Mouse (Mus musculus) limb, embryonic 14.5 days (tissue): ENCODE measurements around the gene Ttll1. TPM values are rescaled to one million over a fixed set of nuclear protein-coding genes. Genes with fewer than 3 reads are reported as not detected.

Experiments
- ATAC-seq: fragments of 200-750 bp; cut with Nextera tagmentation; 2 replicates; pipeline ENCODE4 v1.8.0; 2017; ENCODE audit warnings: low read depth, moderate number of reproducible peaks, moderate TSS enrichment; ENCODE audit not compliant: low FRiP score
- DNase-seq: peaks from one replicate; pipeline ENCODE4 v3.0.0-alpha.2; 2015; ENCODE audit warnings: low spot score
- H3K27ac ChIP-seq: fragments of 300-500 bp; sonication (generic); replicated peaks from 2 replicates; pipeline ENCODE4 v1.5.1; 2014; ENCODE audit warnings: low read depth, mild to moderate bottlenecking, low read length, moderate library complexity, mixed read lengths
- H3K27me3 ChIP-seq: fragments of 300-500 bp; sonication (generic); 2 replicates; pipeline ENCODE4 v1.6.1; 2014; ENCODE audit warnings: low read length, mixed read lengths; ENCODE audit not compliant: control insufficient read depth, insufficient read depth
- H3K36me3 ChIP-seq: fragments of 300-500 bp; sonication (generic); 2 replicates; pipeline ENCODE4 v1.6.1; 2014; ENCODE audit warnings: mild to moderate bottlenecking, low read length, moderate library complexity, mixed read lengths; ENCODE audit not compliant: control insufficient read depth, insufficient read depth
- H3K4me1 ChIP-seq: fragments of 300-500 bp; sonication (generic); 2 replicates; pipeline ENCODE4 v1.6.1; 2014; ENCODE audit warnings: antibody characterized with exemption, low read length, mixed read lengths; ENCODE audit not compliant: control insufficient read depth, insufficient read depth
- H3K4me2 ChIP-seq: fragments of 300-500 bp; sonication (generic); replicated peaks from 2 replicates; pipeline ENCODE4 v1.6.1; 2014; ENCODE audit warnings: low read depth, mild to moderate bottlenecking, low read length, moderate library complexity; ENCODE audit not compliant: severe bottlenecking
- H3K4me3 ChIP-seq: fragments of 300-500 bp; sonication (generic); replicated peaks from 2 replicates; pipeline ENCODE4 v1.5.1; 2014; ENCODE audit warnings: low read length
- H3K9ac ChIP-seq: fragments of 300-500 bp; sonication (generic); 2 replicates; pipeline ENCODE4 v1.6.1; 2014; ENCODE audit warnings: mild to moderate bottlenecking, low read depth, low read length, moderate library complexity; ENCODE audit not compliant: severe bottlenecking
- H3K9me3 ChIP-seq: fragments of 300-500 bp; sonication (generic); 2 replicates; pipeline ENCODE4 v1.6.1; 2016; ENCODE audit warnings: low read length; ENCODE audit not compliant: control insufficient read depth
- POLR2A ChIP-seq: fragments of 200-500 bp; IDR thresholded peaks from 2 replicates; pipeline ENCODE4 v1.8.0; 2012; ENCODE audit warnings: inconsistent platforms, mild to moderate bottlenecking, moderate library complexity, borderline replicate concordance; ENCODE audit not compliant: insufficient read depth, insufficient read length; ENCODE audit errors: extremely low read depth
- WGBS: fragments of 180-500 bp; shearing (Covaris S2); extraction: QIAGEN DNeasy Blood & Tissue Kit; methylation state at CpG from one replicate; pipeline ENCODE4 v1.1.7; 2014; 5-methylcytosine and 5-hydroxymethylcytosine counted together
- polyA plus RNA-seq, 2 experiments: library from polyadenylated mRNA; depleted of rRNA in 1 of 2; stranded (reverse) in 1 of 2; unstranded in 1 of 2; fragments of >200 nt; fragmentation: Nextera tagmentation in 1 of 2; extraction: Ambion mirVana in 1 of 2; gene quantifications; 2 replicates each; pipeline versions ENCODE4 v1.2.1 to v1.2.3; 2012 to 2014

Gene Ttll1
- polyA plus RNA-seq, 2 experiments = 9.0 to 13.0 TPM

DNA sequence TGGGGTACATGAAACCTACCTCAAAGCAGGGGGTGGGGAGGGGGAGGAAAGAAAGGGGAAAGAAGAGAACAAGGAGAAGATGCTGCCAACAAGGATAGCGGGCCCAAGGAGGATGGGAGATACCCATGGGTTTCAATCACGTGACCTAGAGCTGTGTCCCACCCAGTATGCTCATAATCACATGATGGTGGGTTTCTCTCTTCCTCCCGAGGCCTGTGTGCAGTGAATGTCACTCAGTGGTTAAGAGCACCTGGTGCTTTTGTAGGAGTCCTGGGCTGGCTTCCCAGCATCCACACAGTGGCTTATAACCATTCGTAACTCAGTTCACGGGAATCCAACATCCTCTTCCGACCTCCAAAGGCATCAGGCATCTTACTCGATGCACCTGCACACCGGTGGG lies 40.2 kb downstream of the Ttll1 start:
- no peak for TF ChIP-seq POLR2A
- Histone ChIP-seq H3K4me2 (no peak overlapping the region), H3K9me3 (no peaks in the 10 kb centered on the region), H3K4me3 (no peak overlapping the region), H3K9ac (no peak overlapping the region), H3K27me3 (no peaks in the 10 kb centered on the region), H3K4me1 (peaks cover 11% of the 10 kb centered on the region), H3K27ac (no peak overlapping the region), H3K36me3 (no peaks in the 10 kb centered on the region)
- DNase-seq (no peak), ATAC-seq (no peak)
- WGBS = 76% methylated on average over 8 of the region's 8 CpGs

DNA sequence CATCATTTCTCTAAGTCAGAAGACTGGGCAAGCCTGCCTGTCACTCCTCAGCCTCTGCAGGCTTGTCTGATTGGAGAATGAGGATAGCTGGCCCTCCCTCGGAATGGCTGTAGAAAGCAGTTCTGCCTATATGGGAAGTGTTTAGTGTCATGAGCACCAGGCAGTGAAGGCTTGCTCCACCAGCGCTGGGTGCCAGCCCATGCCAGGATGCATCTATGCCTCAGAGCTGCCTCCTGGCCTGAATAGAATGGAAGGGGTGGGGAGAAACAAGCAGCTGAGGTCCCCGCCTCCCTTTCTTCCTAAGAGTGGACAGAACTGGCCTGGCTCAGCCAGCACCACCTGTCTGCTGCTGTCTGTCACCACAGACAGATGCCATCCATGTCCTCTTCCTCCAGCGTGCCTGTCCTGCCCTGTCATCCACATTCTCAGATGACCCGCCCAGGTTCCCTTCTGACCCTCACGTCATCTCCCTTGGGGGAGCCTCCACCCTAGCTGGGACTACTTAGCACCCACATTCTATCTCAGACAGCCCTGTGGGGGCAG lies 41.3 kb downstream of the Ttll1 start:
- Histone ChIP-seq H3K4me3 (no peak overlapping the region), H3K9me3 (no peaks in the 10 kb centered on the region), H3K4me2 (no peak overlapping the region), H3K4me1 (peaks cover 6% of the 10 kb centered on the region), H3K9ac (no peak overlapping the region), H3K36me3 (no peaks in the 10 kb centered on the region), H3K27me3 (no peaks in the 10 kb centered on the region), H3K27ac (no peak overlapping the region)
- 62% methylated on average over 6 of the region's 6 CpGs for WGBS
- DNase-seq = peak; percentile 22
- no peak for ATAC-seq
- no peak for TF ChIP-seq POLR2A

DNA sequence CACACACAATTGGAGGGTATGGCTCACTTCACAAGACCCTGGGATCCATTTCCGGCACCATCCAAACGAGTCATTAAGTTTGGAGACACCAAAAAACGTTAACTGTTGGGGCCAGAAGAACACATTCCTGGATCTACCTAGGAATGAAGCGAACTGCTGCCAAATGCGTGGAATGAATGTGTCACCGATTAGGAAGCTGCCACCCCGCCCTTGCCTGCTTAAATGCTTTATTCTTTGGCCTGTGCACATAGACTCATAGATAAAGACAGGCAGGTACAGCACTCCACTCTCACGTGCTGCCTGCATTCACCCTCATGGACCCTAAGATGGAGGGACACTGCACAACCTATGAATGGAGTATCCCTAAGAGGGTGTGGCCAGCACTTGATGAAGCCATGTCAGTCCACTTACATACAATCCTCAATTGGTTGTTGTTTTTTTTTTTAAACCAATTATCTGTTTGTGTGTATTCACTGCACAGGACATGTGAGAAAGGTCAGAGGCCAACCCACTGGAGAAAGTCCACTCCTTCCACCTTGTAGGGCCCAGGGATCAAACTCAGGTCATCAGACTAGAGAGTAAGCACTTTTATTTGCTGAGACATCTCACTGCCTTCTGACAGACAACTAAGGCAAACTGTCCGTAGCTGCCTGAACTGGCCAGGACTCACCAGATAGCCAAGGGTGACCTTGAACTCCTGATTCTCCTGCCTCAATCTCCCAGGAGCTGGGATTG lies 43.3 kb downstream of the Ttll1 start:
- Histone ChIP-seq H3K9ac (no peak overlapping the region), H3K9me3 (no peaks in the 10 kb centered on the region), H3K36me3 (no peaks in the 10 kb centered on the region), H3K4me1 (peaks cover 11% of the 10 kb centered on the region), H3K27me3 (no peaks in the 10 kb centered on the region), H3K4me3 (no peak overlapping the region), H3K27ac (no peak overlapping the region), H3K4me2 (no peak overlapping the region)
- no peak for DNase-seq
- ATAC-seq = no peak
- no peak for TF ChIP-seq POLR2A
- 84% methylated on average over 9 of the region's 9 CpGs for whole genome bisulfite sequencing

DNA sequence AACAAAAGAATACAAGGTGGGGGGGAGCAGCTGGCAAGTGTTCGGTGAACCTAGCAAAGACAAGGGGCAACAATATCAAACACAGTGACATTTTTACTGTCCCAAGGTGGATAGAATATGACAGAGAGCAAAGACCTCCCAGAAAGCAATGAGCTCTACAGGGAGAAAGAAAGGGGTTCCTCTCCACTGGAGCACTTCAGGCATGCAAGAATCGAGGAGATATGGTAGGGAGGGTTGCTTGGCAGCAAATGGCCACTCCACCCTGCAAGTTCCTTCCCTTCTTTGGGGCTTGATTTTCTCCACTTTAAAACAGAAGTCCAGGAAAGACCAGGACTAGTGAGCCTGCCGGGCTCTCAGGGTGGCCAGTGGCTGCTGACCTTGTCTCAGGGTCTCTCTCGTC lies 44.4 kb downstream of the Ttll1 start:
- 85% methylated on average over 4 of the region's 4 CpGs for WGBS
- no peak for ATAC-seq
- TF ChIP-seq POLR2A = no peak

DNA sequence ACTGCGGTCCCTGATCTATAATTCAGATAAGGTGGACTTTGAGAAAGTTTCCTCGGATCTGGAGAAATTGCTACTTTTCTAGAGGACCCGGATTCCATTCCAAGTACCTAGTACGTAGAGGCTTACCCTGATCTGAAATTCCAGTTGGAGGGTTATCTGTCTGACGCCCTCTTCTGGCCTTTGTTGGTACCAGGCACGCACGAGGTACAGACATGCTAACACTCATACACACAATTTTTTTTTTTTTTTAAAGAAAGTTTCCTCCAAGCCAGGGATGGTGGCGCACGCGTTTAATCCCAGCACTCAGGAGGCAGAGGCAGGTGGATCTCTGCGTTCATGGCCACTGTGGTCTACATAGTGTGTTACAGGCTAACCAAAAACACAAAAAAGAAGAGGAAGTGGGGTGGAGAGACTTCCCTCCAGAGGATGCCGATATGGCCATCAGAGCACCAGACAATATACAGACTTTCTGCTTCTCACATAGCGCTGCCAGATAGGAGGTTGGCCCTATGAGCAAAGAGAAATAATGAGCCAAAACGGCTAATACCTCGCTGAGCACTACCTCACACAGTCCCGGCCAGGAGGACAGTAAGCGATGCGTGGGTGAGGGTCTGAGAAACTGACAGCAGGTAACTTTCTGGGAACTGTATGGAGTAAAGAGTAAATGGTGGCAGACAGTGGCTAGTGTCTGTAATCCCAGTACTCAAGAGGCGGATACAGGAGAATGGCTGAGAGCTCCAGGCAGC lies 45.6 kb downstream of the Ttll1 start:
- peaks cover 13% of the 10 kb centered on the region for H3K4me1 ChIP-seq
- H3K27ac ChIP-seq = no peak overlapping the region
- peak overlapping the region; percentile 76 for H3K4me3 ChIP-seq
- no peak for TF ChIP-seq POLR2A
- DNase-seq (no peak), ATAC-seq (no peak)
- H3K36me3 ChIP-seq = 0 out of 2 replicates have a peak, but pooled peaks cover 4% of the 10 kb centered on the region
- no peak overlapping the region for H3K9ac ChIP-seq
- no peaks in the 10 kb centered on the region for H3K9me3 ChIP-seq
- H3K4me2 ChIP-seq = peak overlapping the region; percentile 72; the same call in 1 of the 2 replicates
- 79% methylated on average over 19 of the region's 19 CpGs for WGBS
- H3K27me3 ChIP-seq = no peaks in the 10 kb centered on the region

More for the DNA sequence above, 44.4 kb downstream of the Ttll1 start:
- Histone ChIP-seq H3K4me3 (no peak overlapping the region), H3K36me3 (0 out of 2 replicates have a peak, but pooled peaks cover 2% of the 10 kb centered on the region), H3K9me3 (no peaks in the 10 kb centered on the region), H3K9ac (no peak overlapping the region), H3K27me3 (no peaks in the 10 kb centered on the region), H3K4me1 (peaks cover 13% of the 10 kb centered on the region), H3K4me2 (no peak overlapping the region), H3K27ac (no peak overlapping the region)
- no peak for DNase-seq
